Mouse (Mus musculus) testis, adult 2 months (tissue): Measurements from ENCODE around the gene Ankle1. TPM values are rescaled to one million over a fixed set of nuclear protein-coding genes. Genes with fewer than 3 reads are reported as not detected.

Experiments
- H3K27ac ChIP-seq: fragments of 200-500 bp; 2 replicates; pipeline ENCODE4 v1.5.1; 2012; ENCODE audit warnings: low read depth, low read length; ENCODE audit not compliant: control insufficient read depth, insufficient read depth
- H3K27me3 ChIP-seq: fragments of 200-500 bp; 2 replicates; pipeline ENCODE4 v1.6.1; 2012; ENCODE audit warnings: mild to moderate bottlenecking, low read length, moderate library complexity; ENCODE audit not compliant: control insufficient read depth, insufficient read depth
- H3K36me3 ChIP-seq: fragments of 200-500 bp; 2 replicates; pipeline ENCODE4 v1.6.1; 2012; ENCODE audit warnings: mild to moderate bottlenecking, low read length; ENCODE audit not compliant: control insufficient read depth, insufficient read depth
- H3K4me1 ChIP-seq: fragments of 200-500 bp; 2 replicates; pipeline ENCODE4 v1.6.1; 2012; ENCODE audit warnings: low read length; ENCODE audit not compliant: control insufficient read depth, insufficient read depth
- H3K4me3 ChIP-seq: fragments of 200-500 bp; 2 replicates; pipeline ENCODE4 v1.5.1; 2012; ENCODE audit warnings: low read depth, mild to moderate bottlenecking, low read length, moderate library complexity, mixed read lengths; ENCODE audit not compliant: control insufficient read depth
- CTCF ChIP-seq: fragments of 200-500 bp; IDR thresholded peaks from 2 replicates; pipeline ENCODE4 v1.5.1; 2012; ENCODE audit warnings: low read depth, mild to moderate bottlenecking, inconsistent platforms, low read length, moderate library complexity; ENCODE audit not compliant: control insufficient read depth, insufficient read depth, insufficient replicate concordance
- POLR2A ChIP-seq: fragments of 200-500 bp; IDR thresholded peaks from 2 replicates; pipeline ENCODE4 v1.6.1; 2012; ENCODE audit warnings: low read depth, mild to moderate bottlenecking, inconsistent platforms, low read length, moderate library complexity; ENCODE audit not compliant: control insufficient read depth
- polyA plus RNA-seq: library from polyadenylated mRNA; depleted of rRNA; stranded (reverse); fragments of >200 nt; gene quantifications from 2 replicates; pipeline ENCODE4 v1.2.3, GENCODE M21; 2012; rRNA removed

Ankle1 gene
- polyA plus RNA-seq, 1 experiment = 2.3 TPM

- H3K4me3 ChIP-seq = no peak overlapping the region
- H3K36me3 ChIP-seq = no peaks in the 10 kb centered on the region
- no peak for TF ChIP-seq POLR2A
- TF ChIP-seq CTCF = no peak
- H3K27me3 ChIP-seq = no peaks in the 10 kb centered on the region
- H3K27ac ChIP-seq = no peak overlapping the region
- H3K4me1 ChIP-seq = peaks cover 2% of the 10 kb centered on the region
Observed at GRCm38 (mm10) chr8:71452669-71453068, 46.9 kb downstream of the Ankle1 start.

- H3K4me1 ChIP-seq = peaks cover 6% of the 10 kb centered on the region
- no peak overlapping the region for H3K27ac ChIP-seq
- no peaks in the 10 kb centered on the region for H3K36me3 ChIP-seq
- H3K4me3 ChIP-seq = no peak overlapping the region
- no peaks in the 10 kb centered on the region for H3K27me3 ChIP-seq
- TF ChIP-seq POLR2A (no peak), CTCF (no peak)
Observed at GRCm38 (mm10) chr8:71454668-71455067, 48.9 kb downstream of the Ankle1 start.

GRCm38 (mm10) chr8:71456906-71457305 lies 51.1 kb downstream of the Ankle1 start:
- H3K36me3 ChIP-seq = no peaks in the 10 kb centered on the region
- no peak overlapping the region for H3K4me3 ChIP-seq
- no peak overlapping the region for H3K27ac ChIP-seq
- H3K27me3 ChIP-seq = no peaks in the 10 kb centered on the region
- peaks cover 15% of the 10 kb centered on the region for H3K4me1 ChIP-seq
- no peak for TF ChIP-seq POLR2A
- no peak for TF ChIP-seq CTCF

GRCm38 (mm10) chr8:71457659-71458270 lies 52.0 kb downstream of the Ankle1 start:
- H3K36me3 ChIP-seq = no peaks in the 10 kb centered on the region
- H3K27ac ChIP-seq = no peak overlapping the region
- TF ChIP-seq CTCF (no peak), POLR2A (no peak)
- no peaks in the 10 kb centered on the region for H3K27me3 ChIP-seq
- H3K4me3 ChIP-seq = no peak overlapping the region
- H3K4me1 ChIP-seq = peaks cover 21% of the 10 kb centered on the region

Other genes starting within 250 kb of the Ankle1 start
- gene Myo9b, start 133.3 kb upstream of the Ankle1 start, polyA plus RNA-seq = 8.2 and 8.8 TPM in 2 replicates
- 4.1 and 4.5 TPM in 2 replicates for gene Haus8, start 133.1 kb upstream of the Ankle1 start, polyA plus RNA-seq
- 158 and 169 TPM in 2 replicates for gene Use1, start 39.2 kb upstream of the Ankle1 start, polyA plus RNA-seq
- 36.5 and 45.0 TPM in 2 replicates for gene Ocel1, start 34.7 kb upstream of the Ankle1 start, polyA plus RNA-seq
- gene Nr2f6, start 24.1 kb upstream of the Ankle1 start, polyA plus RNA-seq = 10.2 and 10.8 TPM in 2 replicates
- gene Ushbp1, start 10.2 kb upstream of the Ankle1 start, polyA plus RNA-seq = 1.3 and 1.8 TPM in 2 replicates
- gene Babam1, start 9.1 kb upstream of the Ankle1 start, polyA plus RNA-seq = 70.6 and 76.6 TPM in 2 replicates
- 231 and 283 TPM in 2 replicates for gene Abhd8, start 57.6 kb downstream of the Ankle1 start, polyA plus RNA-seq
- gene Mrpl34, start 58.9 kb downstream of the Ankle1 start, polyA plus RNA-seq = 14.2 and 19.5 TPM in 2 replicates
- gene Dda1, start 63.2 kb downstream of the Ankle1 start, polyA plus RNA-seq = 136 and 152 TPM in 2 replicates
- 0.99 and 1.2 TPM in 2 replicates for gene Ano8, start 80.0 kb downstream of the Ankle1 start, polyA plus RNA-seq
- 6.1 and 6.3 TPM in 2 replicates for gene Gtpbp3, start 82.1 kb downstream of the Ankle1 start, polyA plus RNA-seq
- 0.95 and 2.4 TPM in 2 replicates for gene Plvap, start 105.7 kb downstream of the Ankle1 start, polyA plus RNA-seq
- 0.05 TPM in 1 of 2 replicates, not detected in the other for gene Ccdc194, start 119.7 kb downstream of the Ankle1 start, polyA plus RNA-seq
- gene Bst2, start 131.4 kb downstream of the Ankle1 start, polyA plus RNA-seq = 16.0 and 19.8 TPM in 2 replicates
- gene Mvb12a, start 136.9 kb downstream of the Ankle1 start, polyA plus RNA-seq = 55.1 and 61.7 TPM in 2 replicates
- gene Tmem221, start 152.9 kb downstream of the Ankle1 start, polyA plus RNA-seq = 0.86 and 0.88 TPM in 2 replicates
- 0.29 and 0.47 TPM in 2 replicates for gene Nxnl1, start 160.6 kb downstream of the Ankle1 start, polyA plus RNA-seq
- 72.5 and 82.1 TPM in 2 replicates for gene Slc27a1, start 162.9 kb downstream of the Ankle1 start, polyA plus RNA-seq
- 88.4 and 93.6 TPM in 2 replicates for gene Pgls, start 186.2 kb downstream of the Ankle1 start, polyA plus RNA-seq
- 2.2 and 3.9 TPM in 2 replicates for gene Fam129c, start 191.6 kb downstream of the Ankle1 start, polyA plus RNA-seq
- 31.0 and 37.4 TPM in 2 replicates for gene Colgalt1, start 205.0 kb downstream of the Ankle1 start, polyA plus RNA-seq